Mouse (Mus musculus) lung, postnatal 0 days (tissue): Measurements from ENCODE around the gene Adam22.

Experiments
- CTCF ChIP-seq: IDR thresholded peaks from 2 replicates; pipeline ENCODE4 v1.5.1; 2016; ENCODE audit warnings: antibody characterized with exemption, mild to moderate bottlenecking
- EP300 ChIP-seq: IDR thresholded peaks from 2 replicates; pipeline ENCODE4 v1.6.1; 2016; ENCODE audit warnings: antibody characterized with exemption, mild to moderate bottlenecking, control low read depth

- TF ChIP-seq CTCF (no peak), EP300 (no peak)
These were observed 309.9 kb downstream of the Adam22 start for GRCm38 (mm10) chr5:8058056-8058455.
